Mouse (Mus musculus) naive thymus-derived CD4-positive, alpha-beta T cell, adult 2 months (primary cell): Measurements from ENCODE around the gene Rgs9.
"Not testable (repeated sequence)": the region's sequence is repeated elsewhere in the genome, so short reads cannot be mapped to it uniquely, and the experiment has no call there.

Source experiments
- DNase-seq: peaks from one replicate; pipeline ENCODE4 v3.0.0-alpha.2; 2011; ENCODE audit warnings: low read depth

Gene Rgs9

DNA sequence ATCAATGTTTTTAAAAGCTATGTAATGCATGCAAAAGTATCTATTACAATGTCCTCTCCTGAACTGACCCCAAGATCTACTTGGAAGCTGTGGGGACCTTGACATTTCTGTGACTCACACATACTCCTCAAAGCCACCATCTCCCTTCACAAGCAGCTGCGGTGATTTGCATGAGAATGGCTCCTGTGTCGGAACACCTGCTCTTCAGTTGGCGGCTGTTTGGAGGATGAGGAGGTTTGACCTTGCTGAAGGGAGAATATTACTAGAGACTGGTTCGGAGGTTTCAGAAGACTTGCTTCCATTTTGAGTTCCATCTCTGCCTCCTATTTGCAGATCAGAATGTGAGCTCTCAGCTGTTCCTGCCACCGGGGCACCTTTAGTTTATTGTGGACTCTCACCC, 7.8 kb upstream of the Rgs9 start:
- no peak for DNase-seq

DNA sequence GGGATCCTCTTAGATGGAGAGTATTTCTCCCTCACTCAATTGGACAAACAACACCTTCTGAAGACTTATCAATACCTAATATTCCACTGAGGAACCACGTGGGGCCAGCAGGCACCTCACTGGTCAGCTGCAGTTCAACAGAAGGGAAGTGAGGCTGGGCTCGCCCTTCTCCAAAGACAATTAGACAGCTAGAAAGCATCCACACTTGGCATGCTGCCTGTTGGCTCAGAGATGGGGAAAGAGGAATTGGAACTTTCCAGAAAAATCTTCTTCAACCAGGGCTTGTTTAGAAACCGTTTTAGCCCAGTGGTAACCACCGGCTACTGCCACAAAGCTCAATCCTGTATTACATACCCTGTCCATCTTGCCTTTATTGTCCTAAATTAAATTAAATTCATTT, 4.4 kb upstream of the Rgs9 start:
- no peak for DNase-seq

DNA sequence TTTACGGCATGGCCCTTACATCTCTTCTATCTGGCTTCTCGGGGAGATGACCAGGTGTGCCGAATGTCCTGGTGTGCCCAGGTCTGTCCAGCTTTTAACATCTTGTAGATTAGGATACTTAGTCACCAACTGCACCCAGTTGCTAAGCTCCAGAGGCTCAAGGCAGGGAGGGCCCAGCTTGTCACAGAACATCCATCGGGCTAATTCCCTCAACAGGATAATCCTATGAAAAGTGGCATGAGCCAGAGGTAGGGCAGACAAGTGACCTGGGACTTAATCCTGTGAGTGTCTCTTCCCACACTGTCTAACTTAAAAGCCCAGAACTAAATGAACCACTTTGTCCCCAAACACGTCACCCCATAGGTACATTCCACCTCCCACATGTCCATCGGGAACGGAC, 898 bp downstream of the Rgs9 start:
- DNase-seq: no peak

DNA sequence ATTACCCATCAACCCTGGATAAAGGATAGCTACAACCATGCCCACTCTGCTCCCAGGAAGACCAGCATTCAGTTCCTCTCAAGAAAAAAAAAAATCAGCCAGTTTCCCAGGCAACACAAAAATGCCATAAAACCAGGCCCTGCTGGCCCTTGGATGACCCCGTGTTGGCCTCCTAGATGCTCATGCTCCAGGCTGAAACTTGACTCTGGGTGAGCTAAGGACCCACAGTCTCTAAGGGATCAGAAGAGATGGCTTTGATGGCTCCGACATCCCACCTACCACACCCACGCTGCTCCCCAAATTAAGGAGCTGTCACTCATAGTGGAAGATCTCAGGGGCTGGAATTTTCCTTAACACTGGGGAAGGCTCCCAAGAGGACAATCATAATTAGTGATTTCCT, 5.9 kb downstream of the Rgs9 start:
- DNase-seq: no peak

DNA sequence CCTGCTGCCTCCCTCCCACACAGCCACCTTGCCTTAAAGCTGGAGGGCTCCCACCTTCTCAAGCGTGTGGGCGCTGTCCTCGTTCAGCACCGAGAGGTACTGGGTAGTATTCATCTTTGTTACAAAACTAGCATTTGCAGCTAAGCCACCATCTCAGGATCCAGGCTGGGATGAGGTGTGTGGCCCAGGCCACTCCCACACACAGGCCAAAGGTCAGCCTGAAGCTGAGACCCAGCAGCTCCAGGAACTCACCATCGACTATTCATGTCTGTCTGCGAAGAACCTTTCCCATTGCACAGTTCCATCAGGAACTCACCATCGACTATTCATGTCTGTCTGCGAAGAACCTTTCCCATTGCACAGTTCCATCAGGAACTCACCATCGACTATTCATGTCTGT, 8.6 kb downstream of the Rgs9 start:
- not testable (repeated sequence) for DNase-seq

DNA sequence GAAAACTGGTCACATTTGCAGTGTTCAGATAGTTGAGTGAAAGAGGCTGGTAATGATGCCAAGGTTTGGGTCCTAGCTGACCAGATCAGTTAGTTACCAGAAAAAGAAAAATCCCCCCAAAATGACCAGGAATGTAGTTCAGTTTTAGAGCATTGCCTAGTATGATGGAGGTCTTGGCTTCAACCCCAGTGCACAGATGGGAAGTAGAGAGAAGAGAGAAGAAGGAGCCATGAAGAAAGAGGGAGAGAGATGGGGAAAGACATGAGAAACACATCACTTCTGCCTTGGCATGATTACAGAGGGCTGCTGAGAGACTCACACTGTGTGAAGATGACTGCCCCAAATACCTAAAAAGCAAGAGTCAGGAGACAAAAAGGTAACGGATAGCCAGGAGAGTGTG, 13.1 kb downstream of the Rgs9 start:
- no peak for DNase-seq

DNA sequence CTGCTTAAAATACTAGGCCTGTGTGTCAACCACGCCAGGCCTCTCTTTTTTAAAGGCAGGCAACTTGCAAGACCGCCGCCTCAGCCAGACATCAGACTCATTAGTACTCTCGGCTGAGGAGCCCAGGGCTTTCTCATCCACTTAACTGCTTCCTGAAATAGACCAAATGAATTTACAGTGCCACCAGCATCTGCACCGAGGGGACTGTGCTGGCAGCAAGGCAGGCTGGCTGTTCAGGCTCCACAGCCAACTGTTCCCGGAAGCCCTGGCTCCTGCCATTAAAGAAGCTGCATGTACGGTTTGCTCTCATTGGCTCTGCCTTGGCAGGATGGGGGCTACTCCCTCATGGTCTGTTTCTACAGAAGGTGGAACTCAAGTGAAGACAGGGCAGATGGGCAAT, 19.7 kb downstream of the Rgs9 start:
- no peak for DNase-seq

DNA sequence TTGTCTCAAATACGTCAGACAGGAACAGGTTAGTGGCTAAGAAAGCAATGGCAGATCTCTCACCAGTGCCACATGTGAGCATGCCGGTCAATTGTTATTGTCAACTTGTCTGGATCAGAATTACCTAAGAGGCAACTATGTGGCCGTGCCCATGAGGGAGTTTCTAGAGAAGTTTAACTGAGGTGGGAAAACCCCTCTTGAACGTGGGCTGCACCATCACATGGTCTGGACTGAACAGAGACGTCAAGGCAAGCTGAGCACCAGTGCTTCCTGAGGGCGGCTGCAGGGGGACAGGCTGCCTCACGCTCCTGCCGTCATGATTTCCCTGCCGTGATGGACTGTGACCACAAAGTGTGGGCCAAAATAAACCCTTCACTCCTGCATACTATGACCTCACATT, 26.5 kb downstream of the Rgs9 start:
- no peak for DNase-seq

DNA sequence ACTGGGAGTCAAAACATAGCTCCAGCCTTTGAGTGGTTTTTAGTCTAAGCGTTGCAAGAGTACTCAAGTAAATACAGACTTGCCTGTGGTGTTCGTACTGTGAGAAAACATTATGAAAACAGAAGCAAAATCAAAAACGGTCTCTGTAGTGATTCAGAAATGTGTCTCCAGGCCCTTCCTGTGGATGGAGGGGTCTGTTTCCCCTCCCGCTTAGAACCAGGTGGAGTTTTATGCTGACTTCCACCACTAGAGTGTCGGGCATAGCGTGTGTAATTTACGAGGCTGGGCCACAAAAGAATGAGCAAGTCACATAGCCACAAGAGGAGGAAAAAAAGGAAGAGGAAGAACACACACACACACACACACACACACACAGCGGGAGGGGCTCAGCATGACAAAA, 27.6 kb downstream of the Rgs9 start:
- DNase-seq: no peak

DNA sequence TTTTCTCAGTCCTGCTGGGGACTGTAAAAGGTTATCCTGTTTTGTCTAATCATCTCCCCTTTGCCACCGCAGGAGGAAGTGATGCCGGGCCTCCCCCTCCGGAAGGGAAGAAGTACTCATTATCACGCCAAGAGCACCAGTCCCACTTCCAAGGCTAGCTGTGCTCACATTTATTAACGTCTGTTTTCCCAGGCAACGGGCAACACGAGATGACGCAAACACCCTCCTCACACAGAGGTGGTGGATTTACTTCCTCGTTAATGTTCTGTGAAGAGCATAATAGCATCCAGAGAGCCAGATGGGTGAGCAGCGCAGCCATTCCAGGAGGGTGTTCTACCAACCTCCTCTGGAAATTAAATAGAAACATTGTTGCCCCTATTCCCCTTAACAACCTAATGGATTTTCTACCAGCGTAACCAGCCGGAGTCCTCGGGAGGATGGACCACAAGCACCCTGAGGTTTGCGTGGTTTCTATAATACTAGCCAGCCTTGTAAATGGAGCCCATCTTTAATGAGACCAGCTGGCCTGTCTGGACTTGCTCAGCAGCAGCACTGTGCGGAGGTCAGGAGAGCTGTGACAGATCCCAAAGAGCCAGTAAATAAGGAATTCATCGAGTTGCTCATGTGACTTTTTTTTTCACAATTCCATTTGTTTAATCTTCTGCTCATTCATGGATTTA, 28.1 kb downstream of the Rgs9 start:
- DNase-seq: no peak

DNA sequence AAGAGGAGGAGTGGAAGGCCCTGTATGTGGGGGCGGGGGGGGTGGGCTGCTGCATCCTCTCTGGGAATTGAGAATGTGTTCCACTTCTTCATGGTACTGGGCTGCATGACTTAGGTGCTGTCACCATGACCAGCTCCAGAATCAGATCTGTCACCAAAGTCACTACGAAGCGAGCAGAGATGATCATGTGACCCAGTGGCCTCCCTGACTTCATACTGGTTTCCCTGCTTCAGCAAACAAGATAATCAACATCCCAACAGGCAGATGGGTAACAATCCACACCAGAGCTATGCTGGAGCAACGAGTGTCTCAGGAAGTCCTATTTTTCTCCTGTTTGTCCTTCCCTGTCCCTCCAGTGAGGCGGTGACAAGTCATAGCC, 28.7 kb downstream of the Rgs9 start:
- no peak for DNase-seq

DNA sequence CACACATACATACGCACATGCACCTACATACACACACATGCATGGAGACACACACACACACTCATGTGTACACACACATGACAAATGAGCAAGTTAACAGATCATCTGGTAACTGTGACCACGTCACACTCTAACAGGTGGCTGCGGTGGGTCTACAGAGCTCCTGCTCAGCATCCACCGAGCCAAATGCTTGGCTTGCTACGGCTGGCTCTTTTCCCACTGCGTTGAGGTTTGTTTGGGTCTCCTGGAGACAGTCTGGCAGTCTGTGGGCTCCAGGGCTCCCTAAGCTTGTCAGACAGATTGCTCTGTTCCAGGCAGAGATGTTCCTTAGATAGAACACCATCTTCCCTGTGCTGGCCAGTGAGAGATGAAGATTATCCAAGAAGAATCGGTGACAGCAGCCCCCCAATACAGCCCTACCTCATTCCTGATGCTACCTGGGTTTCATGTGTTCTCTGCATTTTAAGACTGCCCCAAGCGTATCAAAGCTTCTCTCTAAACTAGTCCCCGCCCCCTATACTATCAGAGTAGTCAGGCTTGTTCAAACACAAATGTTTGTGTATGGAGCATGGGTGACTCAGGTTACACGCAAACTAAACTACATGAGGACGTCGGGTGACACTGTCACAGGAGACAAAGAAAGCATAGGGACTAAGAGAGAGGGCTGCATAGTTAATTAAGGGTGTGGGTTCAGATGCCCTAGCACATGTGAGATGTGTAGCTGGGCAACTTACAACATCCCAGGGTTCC, 31.6 kb downstream of the Rgs9 start:
- DNase-seq: no peak

DNA sequence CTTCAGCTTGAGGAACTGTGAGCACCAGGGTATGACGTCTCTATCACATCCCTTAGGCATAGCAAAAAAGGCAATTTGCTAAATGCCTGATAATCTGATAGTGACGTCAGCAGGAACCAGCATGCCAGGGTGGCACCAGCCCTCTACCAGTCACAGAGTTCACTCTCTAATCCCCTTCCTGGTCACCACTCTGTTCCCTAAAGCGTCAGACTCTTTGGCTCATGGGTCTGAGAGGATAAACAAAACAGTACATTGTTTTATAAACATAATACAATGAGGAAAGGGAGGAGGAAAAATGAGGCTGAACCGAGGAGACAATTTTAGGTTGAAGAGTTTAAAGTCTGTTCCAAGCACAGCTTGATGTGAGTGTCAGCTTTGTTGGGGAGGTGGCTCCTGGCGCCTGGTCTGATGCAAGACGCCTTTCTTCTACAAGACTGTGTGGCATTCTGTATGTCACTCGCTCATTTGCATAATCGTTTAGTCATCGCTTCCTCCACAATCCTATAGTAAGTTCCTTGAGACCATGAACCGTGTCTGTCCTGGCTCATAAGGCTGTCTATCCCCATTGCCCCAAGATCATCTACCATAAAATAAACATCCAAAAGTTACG, 33.7 kb downstream of the Rgs9 start:
- no peak for DNase-seq

DNA sequence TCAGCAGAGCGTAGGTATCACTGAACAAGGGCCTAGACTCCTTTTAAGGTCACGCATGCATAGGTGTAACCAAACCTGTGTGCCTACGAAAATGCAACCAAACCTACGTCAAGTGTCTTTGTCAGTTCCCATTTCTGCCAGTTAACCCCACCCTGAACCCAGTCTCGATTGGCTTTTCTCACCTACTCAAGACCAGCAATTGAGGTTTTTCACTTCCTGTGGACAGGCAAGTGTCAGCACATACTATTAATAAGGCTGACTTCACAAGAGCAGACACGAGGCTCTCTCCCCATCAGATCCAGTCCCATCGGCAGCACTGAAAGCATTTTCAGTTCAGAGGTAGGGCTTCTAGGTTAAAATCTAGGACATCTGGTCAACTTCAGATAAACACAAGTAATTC, 37.4 kb downstream of the Rgs9 start:
- no peak for DNase-seq

DNA sequence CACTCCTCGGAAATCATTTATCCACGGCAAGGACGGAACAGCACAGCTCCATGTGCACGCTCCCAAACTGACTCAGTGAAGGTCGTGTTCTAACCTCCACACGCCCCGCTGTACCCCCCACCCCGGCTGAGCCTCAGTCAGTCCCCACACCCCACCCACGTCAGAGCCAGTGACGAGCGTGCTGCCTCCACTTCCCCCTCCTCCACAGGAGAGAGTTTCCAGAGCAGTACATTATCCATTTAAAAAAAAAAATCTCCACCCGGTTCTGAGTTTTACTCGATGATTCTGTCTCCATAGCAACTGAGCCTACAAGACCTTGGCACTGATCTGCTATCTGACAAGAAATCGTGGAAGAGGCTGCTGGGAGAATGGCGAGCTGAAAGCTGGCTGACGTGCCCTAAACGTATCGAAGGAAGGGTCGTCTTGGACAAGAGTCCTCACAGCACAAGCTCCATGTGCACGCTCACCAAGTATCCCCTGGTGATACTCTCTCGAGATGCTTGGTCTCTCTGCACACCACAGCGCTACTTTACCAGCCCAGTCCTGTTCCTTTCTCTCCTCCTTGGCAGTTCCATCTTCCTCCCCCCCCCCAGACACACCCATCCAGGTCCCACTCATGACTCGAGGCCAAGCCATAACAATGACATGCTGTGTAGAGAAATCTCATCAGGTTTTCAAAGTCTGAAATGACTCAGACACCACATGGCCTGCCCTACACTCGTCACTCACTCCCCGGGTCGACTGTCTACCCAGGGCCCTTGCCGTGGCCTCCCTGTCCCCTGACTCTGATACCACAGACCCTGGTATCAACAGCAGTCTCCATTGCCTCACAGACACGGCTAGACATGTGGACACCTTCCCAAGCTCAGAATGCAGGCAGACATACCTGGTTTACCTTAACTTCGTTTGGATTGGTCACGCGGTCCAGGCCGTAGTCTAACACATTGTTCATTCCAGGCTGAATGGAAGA, 38.7 kb downstream of the Rgs9 start:
- DNase-seq: no peak

DNA sequence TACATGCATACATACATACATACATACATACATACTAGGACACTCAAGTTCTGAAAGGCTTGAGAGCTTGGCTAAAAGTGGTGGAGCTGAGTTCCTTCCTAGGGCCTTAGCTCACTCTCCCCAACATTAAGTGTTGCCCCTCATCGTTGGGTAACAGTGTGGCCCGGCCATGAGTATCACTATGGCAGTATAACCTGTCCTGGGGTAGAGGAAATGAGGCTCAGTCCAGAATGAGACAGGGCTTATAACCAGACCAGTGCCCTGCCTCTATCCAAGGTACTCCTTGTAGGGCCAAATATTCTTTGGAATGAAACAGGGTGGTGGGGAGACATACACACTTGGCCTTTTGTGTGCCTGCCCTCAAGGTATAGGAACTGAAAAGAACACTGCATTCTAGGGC, 40.1 kb downstream of the Rgs9 start:
- no peak for DNase-seq

DNA sequence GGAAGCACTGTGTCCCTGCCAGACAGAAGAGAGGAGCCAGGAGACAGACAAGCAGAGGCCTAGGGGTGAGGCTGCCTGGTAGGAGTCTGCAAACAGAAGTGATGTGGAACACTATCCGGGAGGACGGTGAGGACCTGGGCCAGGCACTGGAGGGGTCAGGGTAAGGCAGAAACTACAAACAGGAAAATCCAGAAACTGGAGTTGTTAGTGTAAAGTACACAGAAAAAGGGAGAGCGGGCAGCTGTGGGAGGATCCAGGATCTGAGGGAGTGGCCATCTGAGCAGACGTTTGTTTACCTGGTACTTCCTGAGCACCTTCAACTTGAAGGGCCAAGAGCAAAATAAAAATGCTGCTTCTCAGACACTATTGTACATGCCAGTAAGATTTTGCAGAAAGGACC, 42.9 kb downstream of the Rgs9 start:
- DNase-seq: no peak

DNA sequence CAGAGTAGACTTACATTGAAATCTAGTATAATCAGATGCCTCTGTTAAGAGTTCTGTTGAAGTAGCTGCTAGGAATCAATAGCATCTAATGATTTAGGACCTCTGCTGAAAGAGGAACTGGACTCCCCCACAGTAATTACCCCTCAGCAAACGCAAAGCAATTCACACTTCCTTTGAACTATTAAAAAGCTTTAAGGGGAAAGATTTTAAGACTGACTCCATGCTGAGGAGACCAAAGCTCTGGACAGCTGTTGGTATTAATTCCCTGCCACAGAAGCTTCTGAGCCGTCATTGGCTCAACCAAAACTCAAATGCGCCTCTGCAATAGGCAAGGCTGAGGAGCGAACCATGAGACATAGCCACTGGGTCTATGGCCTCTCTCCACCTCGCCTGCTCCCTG, 45.4 kb downstream of the Rgs9 start:
- no peak for DNase-seq

DNA sequence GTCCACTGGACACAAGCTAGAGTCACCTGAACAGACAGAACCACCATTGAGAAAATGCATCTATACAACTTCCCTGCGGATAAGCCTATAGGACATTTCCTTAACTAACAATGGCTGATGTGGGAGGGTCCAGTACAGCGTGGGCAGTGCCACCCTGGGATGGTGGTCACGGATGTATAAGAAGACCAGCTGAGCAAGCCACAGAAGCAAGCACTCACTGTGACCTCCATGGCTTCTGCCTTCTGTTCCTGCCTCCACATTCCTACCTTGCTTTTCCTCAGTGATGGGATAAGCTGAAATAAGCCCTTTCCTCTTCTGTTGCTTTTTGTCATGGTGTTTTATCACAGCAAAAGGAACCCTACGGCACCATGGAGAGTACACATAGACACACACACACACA, 47.4 kb downstream of the Rgs9 start:
- DNase-seq: no peak

DNA sequence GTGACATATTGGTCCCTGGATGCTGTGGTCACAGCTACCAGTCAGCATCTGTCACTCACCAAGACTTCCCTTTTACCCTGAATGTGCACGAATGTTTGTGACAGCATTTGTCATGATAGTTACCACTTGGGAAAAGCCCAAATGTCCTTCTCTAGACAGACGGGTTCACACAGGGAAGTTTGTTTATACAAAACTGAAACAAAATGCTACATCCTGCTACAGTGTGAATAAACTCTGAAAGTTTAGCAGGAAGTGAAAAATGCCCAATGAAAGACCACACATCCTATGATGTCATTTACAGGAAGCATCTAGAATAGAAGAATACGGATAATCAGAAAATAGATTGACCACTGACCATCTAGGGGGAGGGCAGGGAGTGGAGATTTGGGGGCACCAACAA, 51.0 kb downstream of the Rgs9 start:
- no peak for DNase-seq

DNA sequence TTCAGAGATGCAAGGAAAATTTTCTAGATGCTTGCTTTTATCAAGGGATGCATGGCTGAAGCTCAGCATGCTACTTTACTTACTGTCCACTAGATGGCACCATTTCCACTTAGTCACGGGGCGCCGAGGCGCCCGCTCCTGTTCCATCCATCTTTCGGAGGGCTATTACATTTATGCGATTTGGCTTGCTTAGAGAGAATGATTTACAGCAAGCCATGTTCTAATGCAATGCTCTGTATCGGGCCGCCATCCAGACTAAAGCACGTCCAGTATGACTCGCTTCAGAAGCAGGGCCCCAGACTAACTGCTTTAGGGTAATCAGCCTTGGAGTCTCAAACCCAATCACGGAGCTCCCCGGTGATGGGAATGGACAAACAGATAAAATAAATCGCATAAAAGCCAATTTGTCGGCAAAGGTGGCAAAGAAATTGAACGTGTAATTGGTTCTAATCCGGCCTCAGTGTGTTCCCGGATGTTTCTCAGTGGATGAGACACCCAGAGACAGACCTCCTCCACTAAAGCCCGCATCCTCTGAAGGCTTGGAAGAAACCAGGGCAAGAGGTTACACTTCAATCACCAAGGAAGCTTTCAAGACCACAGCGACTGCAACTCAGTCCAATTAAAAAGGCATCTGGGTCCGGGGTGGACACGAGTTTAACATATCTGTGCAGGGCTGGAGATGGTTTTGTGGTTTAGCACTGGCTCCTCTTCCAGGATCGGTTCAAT, 53.1 kb downstream of the Rgs9 start:
- peak; percentile 73 for DNase-seq

DNA sequence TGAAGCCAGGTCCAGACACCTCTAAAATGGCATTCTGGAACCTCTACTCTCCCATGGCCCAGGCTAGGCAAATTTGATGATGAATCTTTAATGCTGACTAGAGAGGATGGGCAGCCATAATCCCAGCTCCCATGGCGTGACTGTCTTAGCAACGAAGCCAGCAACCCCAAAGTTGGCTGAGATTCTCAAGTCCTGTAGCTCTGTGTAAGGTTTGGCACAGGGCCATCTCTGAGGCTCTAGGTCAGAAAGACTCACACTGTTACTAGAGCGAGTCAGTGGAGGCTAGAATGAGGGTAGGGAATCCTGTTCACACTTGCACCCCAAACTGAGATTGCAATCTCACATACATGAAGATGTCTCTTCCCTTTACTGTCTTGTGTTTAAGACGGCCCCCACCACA, 57.8 kb downstream of the Rgs9 start:
- DNase-seq: no peak
